Mouse (Mus musculus): ENCODE results near the gene R3hdml.

Gene R3hdml

GRCm38 (mm10) chr2:163538410-163538809 lies 46.3 kb downstream of the R3hdml start:
- DNase-seq (ENCODE audit: extremely low spot score, low read depth, low spot score) = no peak

- no peak for DNase-seq (ENCODE audit: extremely low spot score, low read depth, low spot score)
Measured at GRCm38 (mm10) chr2:163539321-163540040, 47.4 kb downstream of the R3hdml start.

- no peak for DNase-seq (ENCODE audit: extremely low spot score, low read depth, low spot score)
Measured at GRCm38 (mm10) chr2:163540231-163541117, 48.4 kb downstream of the R3hdml start.

- DNase-seq (ENCODE audit: extremely low spot score, low read depth, low spot score) = no peak
Measured at GRCm38 (mm10) chr2:163541568-163542182, 49.6 kb downstream of the R3hdml start.

- no peak for DNase-seq (ENCODE audit: extremely low spot score, low read depth, low spot score)
Measured at GRCm38 (mm10) chr2:163542674-163543073, 50.6 kb downstream of the R3hdml start.

- DNase-seq (ENCODE audit: extremely low spot score, low read depth, low spot score) = no peak
Measured at GRCm38 (mm10) chr2:163546623-163547318, 54.7 kb downstream of the R3hdml start.

GRCm38 (mm10) chr2:163548822-163549221 lies 56.7 kb downstream of the R3hdml start:
- no peak for DNase-seq (ENCODE audit: extremely low spot score, low read depth, low spot score)

GRCm38 (mm10) chr2:163549786-163550185 lies 57.7 kb downstream of the R3hdml start:
- no peak for DNase-seq (ENCODE audit: extremely low spot score, low read depth, low spot score)
